Mouse (Mus musculus): ENCODE results near the gene Nfe2.
"Not testable (repeated sequence)": the region's sequence is repeated elsewhere in the genome, so short reads cannot be mapped to it uniquely, and the experiment has no call there.

- not testable (repeated sequence) for TF ChIP-seq POLR2A (IDR thresholded peaks at IDR 0.05; ENCODE audit: borderline replicate concordance, insufficient read depth, low read length); CTCF (IDR thresholded peaks at IDR 0.05; ENCODE audit: borderline replicate concordance, insufficient read depth, low read depth, low read length)
These were observed 17.7 kb upstream of the Nfe2 start for GRCm38 (mm10) chr15:103275943-103276342.
